13 mouse cellular contexts compared by ENCODE assay signal in the genomic region with DNA sequence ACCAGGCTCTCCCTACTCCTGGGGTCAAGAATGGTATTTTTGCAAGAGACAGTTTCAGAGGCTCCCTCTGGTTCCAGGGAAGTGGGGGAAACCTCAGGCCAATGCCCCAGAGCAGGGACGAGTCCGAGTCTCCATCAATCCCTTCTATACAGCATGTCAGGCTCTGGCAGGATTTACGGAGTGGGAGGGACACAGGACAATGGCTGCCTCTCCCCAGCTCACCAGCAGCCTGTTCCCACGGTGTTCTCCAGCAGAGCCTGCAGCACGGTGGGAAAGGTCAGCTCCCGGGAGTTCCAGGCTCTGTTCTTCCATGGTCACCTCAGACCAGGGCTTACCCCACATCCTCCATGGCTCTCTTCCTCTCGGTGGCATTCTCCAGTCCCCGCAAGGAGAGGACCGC.
DNase-seq lines count a peak whose midpoint lies in the region; ATAC-seq and TF ChIP-seq lines count a peak whose summit lies in the region.
"Had no signal": no experiment of that assay in that cellular context is flagged by ENCODE, and none has a peak within 500 bp of the region (broad histone marks: within the 10 kb centered on the region; RNA-seq: fewer than 3 reads in every experiment).

No protein-coding gene starts in this region.

- 0 out of 2 replicates have a peak overlapping the region, but pooled peaks have one; percentile 23 for H3K9ac ChIP-seq in kidney, embryonic 16.5 days (replicated peaks; ENCODE audit: low read length)
- H3K9ac ChIP-seq in forebrain, embryonic 11.5 days (ENCODE audit: low read length) = no peak overlapping the region; the same call in 1 of the 2 replicates
- H3K9ac ChIP-seq in limb, embryonic 12.5 days (replicated peaks) = peak overlapping the region; percentile 37; the same call in 1 of the 2 replicates
- H3K9ac ChIP-seq in neural tube, embryonic 15.5 days (replicated peaks) = no peak overlapping the region
- H3K9ac ChIP-seq in liver, postnatal 0 days (replicated peaks) = no peak overlapping the region
- H3K9ac ChIP-seq: liver, embryonic 13.5 days; stomach, embryonic 15.5 days had no signal

- DNase-seq in kidney, adult 9 months = no peak
- DNase-seq in forebrain, embryonic 11.5 days (ENCODE audit: low spot score) = no peak
- no peak for DNase-seq in adrenal gland, postnatal 36 days
- DNase-seq in liver, postnatal 0 days = no peak
- DNase-seq: gastrocnemius, adult 2 months; layer of hippocampus, adult 9-11 months; liver, embryonic 13.5 days had no signal

- WGBS in kidney, embryonic 16.5 days = 15% methylated on average over 9 of the region's 9 CpGs
- 12% methylated on average over 9 of the region's 9 CpGs for WGBS in forebrain, embryonic 11.5 days
- 34% methylated on average over 9 of the region's 9 CpGs for WGBS in limb, embryonic 12.5 days
- WGBS in neural tube, embryonic 15.5 days = 7% methylated on average over 9 of the region's 9 CpGs
- WGBS in liver, postnatal 0 days (ENCODE audit: insufficient replicate concordance) = 49% methylated on average over 9 of the region's 9 CpGs

- peaks cover 11% of the 10 kb centered on the region for H3K4me1 ChIP-seq in kidney, embryonic 16.5 days (ENCODE audit: insufficient read depth, low read length)
- peaks cover 7% of the 10 kb centered on the region for H3K4me1 ChIP-seq in forebrain, embryonic 11.5 days (replicated peaks; ENCODE audit: control insufficient read depth, insufficient read depth, low read length)
- no peaks in the 10 kb centered on the region; the same call in 1 of the 2 replicates for H3K4me1 ChIP-seq in limb, embryonic 12.5 days (replicated peaks)
- H3K4me1 ChIP-seq in neural tube, embryonic 15.5 days = peaks cover 13% of the 10 kb centered on the region; the same call in 1 of the 2 replicates
- H3K4me1 ChIP-seq in liver, postnatal 0 days (ENCODE audit: insufficient read depth) = no peaks in the 10 kb centered on the region
- H3K4me1 ChIP-seq: liver, embryonic 13.5 days had no signal

- H3K9me3 ChIP-seq in kidney, embryonic 16.5 days (ENCODE audit: low read length) = no peaks in the 10 kb centered on the region; the same call in 1 of the 2 replicates
- no peaks in the 10 kb centered on the region for H3K9me3 ChIP-seq in forebrain, embryonic 11.5 days (ENCODE audit: control insufficient read depth, low read length)
- H3K9me3 ChIP-seq in limb, embryonic 12.5 days = no peaks in the 10 kb centered on the region
- H3K9me3 ChIP-seq in neural tube, embryonic 15.5 days (replicated peaks) = no peaks in the 10 kb centered on the region
- no peaks in the 10 kb centered on the region for H3K9me3 ChIP-seq in liver, postnatal 0 days (ENCODE audit: low read length)
- H3K9me3 ChIP-seq: liver, embryonic 13.5 days; stomach, embryonic 15.5 days had no signal

- peak; percentile 65; the same call in 1 of the 2 replicates for ATAC-seq in kidney, embryonic 16.5 days (ENCODE audit: low FRiP score, low TSS enrichment)
- ATAC-seq in forebrain, embryonic 11.5 days (replicated peaks; ENCODE audit: low FRiP score) = peak; percentile 67
- ATAC-seq in limb, embryonic 12.5 days (ENCODE audit: insufficient number of reproducible peaks, insufficient read depth, low FRiP score, low TSS enrichment, low read depth) = no peak
- peak; percentile 68 for ATAC-seq in neural tube, embryonic 15.5 days (ENCODE audit: low FRiP score)
- ATAC-seq in liver, postnatal 0 days = no peak
- no peak for ATAC-seq in activated CD4-positive, CD25-positive, alpha-beta regulatory T cell, adult 4 months

- TF ChIP-seq CTCF in liver, postnatal 0 days (IDR thresholded peaks at IDR 0.05; ENCODE audit: low read depth) = no peak

- no peak overlapping the region for H3K4me3 ChIP-seq in kidney, embryonic 16.5 days (ENCODE audit: low read length)
- no peak overlapping the region for H3K4me3 ChIP-seq in forebrain, embryonic 11.5 days (ENCODE audit: low read depth, low read length)
- H3K4me3 ChIP-seq in limb, embryonic 12.5 days (replicated peaks) = no peak overlapping the region
- no peak overlapping the region for H3K4me3 ChIP-seq in neural tube, embryonic 15.5 days (replicated peaks)
- H3K4me3 ChIP-seq in liver, postnatal 0 days (ENCODE audit: low read depth, low read length) = no peak overlapping the region
- H3K4me3 ChIP-seq: gastrocnemius, adult 2 months; liver, embryonic 13.5 days; megakaryocyte, embryonic 14.5 days; stomach, embryonic 15.5 days had no signal

- H3K27ac ChIP-seq in kidney, embryonic 16.5 days (ENCODE audit: low read length) = no peak overlapping the region
- H3K27ac ChIP-seq in forebrain, embryonic 11.5 days (ENCODE audit: low read depth, low read length) = peak overlapping the region; percentile 46; the same call in 1 of the 2 replicates
- no peak overlapping the region for H3K27ac ChIP-seq in limb, embryonic 12.5 days
- H3K27ac ChIP-seq in neural tube, embryonic 15.5 days (replicated peaks) = peak overlapping the region; percentile 61
- no peak overlapping the region for H3K27ac ChIP-seq in liver, postnatal 0 days (ENCODE audit: low read depth)
- H3K27ac ChIP-seq: gastrocnemius, adult 2 months; liver, embryonic 13.5 days; stomach, embryonic 15.5 days had no signal

- H3K4me2 ChIP-seq in kidney, embryonic 16.5 days (replicated peaks; ENCODE audit: low read depth, low read length) = 0 out of 2 replicates have a peak overlapping the region, but pooled peaks have one; percentile 20
- no peak overlapping the region for H3K4me2 ChIP-seq in forebrain, embryonic 11.5 days (ENCODE audit: low read depth, low read length, severe bottlenecking)
- no peak overlapping the region for H3K4me2 ChIP-seq in limb, embryonic 12.5 days
- H3K4me2 ChIP-seq in neural tube, embryonic 15.5 days = no peak overlapping the region
- no peak overlapping the region for H3K4me2 ChIP-seq in liver, postnatal 0 days (ENCODE audit: low read depth, low read length)
- H3K4me2 ChIP-seq: liver, embryonic 13.5 days; stomach, embryonic 15.5 days had no signal

- no peak for TF ChIP-seq EP300 in liver, postnatal 0 days (IDR thresholded peaks at IDR 0.05; ENCODE audit: low read depth)

- no peaks in the 10 kb centered on the region for H3K36me3 ChIP-seq in kidney, embryonic 16.5 days (ENCODE audit: insufficient read depth, low read length)
- no peaks in the 10 kb centered on the region for H3K36me3 ChIP-seq in forebrain, embryonic 11.5 days (ENCODE audit: control insufficient read depth, insufficient read depth, low read length)
- H3K36me3 ChIP-seq in limb, embryonic 12.5 days = no peaks in the 10 kb centered on the region
- no peaks in the 10 kb centered on the region for H3K36me3 ChIP-seq in neural tube, embryonic 15.5 days
- no peaks in the 10 kb centered on the region for H3K36me3 ChIP-seq in liver, postnatal 0 days (replicated peaks; ENCODE audit: insufficient read depth, low read length)
- H3K36me3 ChIP-seq: liver, embryonic 13.5 days; stomach, embryonic 15.5 days had no signal

- H3K27me3 ChIP-seq in kidney, embryonic 16.5 days (ENCODE audit: insufficient read depth, low read length) = no peaks in the 10 kb centered on the region
- H3K27me3 ChIP-seq in forebrain, embryonic 11.5 days (ENCODE audit: control insufficient read depth, insufficient read depth, low read length) = no peaks in the 10 kb centered on the region
- no peaks in the 10 kb centered on the region; the same call in 1 of the 2 replicates for H3K27me3 ChIP-seq in limb, embryonic 12.5 days
- H3K27me3 ChIP-seq in neural tube, embryonic 15.5 days (replicated peaks) = no peaks in the 10 kb centered on the region
- no peaks in the 10 kb centered on the region for H3K27me3 ChIP-seq in liver, postnatal 0 days (ENCODE audit: insufficient read depth, low read length)
- H3K27me3 ChIP-seq: liver, embryonic 13.5 days; stomach, embryonic 15.5 days had no signal

Comparison
In these comparisons a context has a peak if more than half of its experiments do, and no peak if none do; other contexts are left out.
1. ATAC-seq: peak in kidney, embryonic 16.5 days (single experiment), forebrain, embryonic 11.5 days (single experiment) and neural tube, embryonic 15.5 days (single experiment); none in limb, embryonic 12.5 days (single experiment), liver, postnatal 0 days (single experiment) and activated CD4-positive, CD25-positive, alpha-beta regulatory T cell, adult 4 months (single experiment).
2. H3K27ac ChIP-seq: peak in forebrain, embryonic 11.5 days (single experiment) and neural tube, embryonic 15.5 days (single experiment); none in kidney, embryonic 16.5 days (single experiment), limb, embryonic 12.5 days (single experiment) and liver, postnatal 0 days (single experiment).
3. H3K9ac ChIP-seq: peak in kidney, embryonic 16.5 days (single experiment) and limb, embryonic 12.5 days (single experiment); none in forebrain, embryonic 11.5 days (single experiment), neural tube, embryonic 15.5 days (single experiment) and liver, postnatal 0 days (single experiment).